Mouse (Mus musculus): ENCODE results near the gene Il23a.
"Not testable (repeated sequence)": the region's sequence is repeated elsewhere in the genome, so short reads cannot be mapped to it uniquely, and the experiment has no call there.

Gene Il23a

GRCm38 (mm10) chr10:128303126-128304021, 4.8 kb upstream of the Il23a start, which contains the start of gene Pan2:
Gene Pan2, plus strand, starts transcription at chr10:128303335.
- peak; percentile 99 for DNase-seq

DNA sequence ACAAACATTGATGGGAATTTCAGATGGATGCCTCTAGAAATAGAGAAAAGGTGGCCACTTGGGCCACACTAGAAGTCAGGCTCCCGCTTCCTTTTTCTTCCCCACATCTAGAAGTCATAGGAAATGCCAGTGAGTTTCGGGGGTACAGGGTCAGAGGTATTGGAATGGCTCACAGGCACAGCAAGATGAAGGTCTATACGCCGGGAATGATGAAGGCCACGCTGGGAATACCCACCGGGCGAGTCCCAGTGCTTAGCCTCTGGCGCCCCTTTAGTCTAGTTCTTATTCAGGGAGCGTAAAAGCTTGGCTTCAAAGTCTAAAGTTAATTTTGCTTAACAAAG, 4.2 kb upstream of the Il23a start:
- no peak for DNase-seq

DNA sequence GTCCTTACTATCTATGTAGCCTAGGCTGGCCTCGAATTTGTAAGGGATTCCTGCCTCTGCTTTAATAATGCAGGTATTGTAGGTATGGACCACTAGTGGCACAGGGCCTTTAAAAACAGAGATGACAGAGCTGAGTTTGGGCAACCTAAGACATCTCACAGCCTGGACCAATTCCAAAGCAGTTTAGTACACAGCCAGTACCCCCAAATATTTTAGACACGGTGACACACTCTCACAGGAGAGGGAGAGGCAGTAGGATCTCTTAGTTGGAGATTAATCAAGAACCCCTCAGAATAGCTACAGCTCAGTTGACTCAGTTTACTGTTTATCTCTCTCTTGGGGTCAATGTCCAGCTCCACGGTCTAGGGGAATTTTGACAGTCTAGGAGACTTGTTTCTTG, 3.8 kb upstream of the Il23a start:
- DNase-seq = no peak

GRCm38 (mm10) chr10:128298243-128298642, 309 bp downstream of the Il23a start:
- DNase-seq = no peak

GRCm38 (mm10) chr10:128297622-128298021, 930 bp downstream of the Il23a start:
- DNase-seq = peak; percentile 29

GRCm38 (mm10) chr10:128297221-128297620, 1.3 kb downstream of the Il23a start:
- DNase-seq = peak; percentile 11

DNA sequence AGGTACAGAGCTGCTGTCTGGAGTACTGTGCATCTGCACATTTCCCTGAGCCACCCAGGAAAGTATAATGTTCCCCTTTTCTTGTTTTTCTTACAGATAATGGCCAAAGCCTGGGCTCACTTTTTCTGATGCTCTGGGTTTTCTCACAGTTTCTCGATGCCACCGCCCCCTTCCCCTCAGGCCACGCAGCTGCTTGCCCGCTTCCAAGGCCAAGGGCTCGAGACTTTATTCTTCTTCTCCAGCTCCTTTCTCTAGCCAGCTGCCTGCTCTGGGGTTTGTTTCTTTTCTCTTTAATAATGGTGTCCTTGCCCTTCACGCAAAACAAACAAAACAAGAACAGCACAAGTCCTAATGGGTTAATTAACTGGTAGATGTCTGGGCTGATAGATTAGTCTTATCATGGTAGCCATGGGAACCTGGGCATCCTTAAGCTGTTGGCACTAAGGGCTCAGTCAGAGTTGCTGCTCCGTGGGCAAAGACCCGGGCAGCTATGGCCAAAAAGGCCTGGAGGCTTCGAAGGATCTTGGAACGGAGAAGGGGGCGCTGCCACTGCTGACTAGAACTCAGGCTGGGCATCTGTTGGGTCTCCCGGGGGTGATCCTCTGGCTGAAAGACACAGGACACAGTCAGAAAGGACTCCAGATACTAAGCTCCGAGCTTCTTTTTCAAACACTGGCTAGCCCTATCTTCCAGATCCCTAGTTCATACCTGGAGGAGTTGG, 2.0 kb downstream of the Il23a start:
- DNase-seq = no peak

GRCm38 (mm10) chr10:128290594-128290993, 8.0 kb downstream of the Il23a start:
- not testable (repeated sequence) for DNase-seq

GRCm38 (mm10) chr10:128283604-128284579, 14.7 kb downstream of the Il23a start:
- peak; percentile 73 for DNase-seq

- DNase-seq = no peak
These were observed 15.6 kb downstream of the Il23a start for GRCm38 (mm10) chr10:128282886-128283450.

- no peak for DNase-seq
These were observed 16.9 kb downstream of the Il23a start for GRCm38 (mm10) chr10:128281682-128282081.

- no peak for DNase-seq
These were observed 17.6 kb downstream of the Il23a start for GRCm38 (mm10) chr10:128280943-128281342.

DNA sequence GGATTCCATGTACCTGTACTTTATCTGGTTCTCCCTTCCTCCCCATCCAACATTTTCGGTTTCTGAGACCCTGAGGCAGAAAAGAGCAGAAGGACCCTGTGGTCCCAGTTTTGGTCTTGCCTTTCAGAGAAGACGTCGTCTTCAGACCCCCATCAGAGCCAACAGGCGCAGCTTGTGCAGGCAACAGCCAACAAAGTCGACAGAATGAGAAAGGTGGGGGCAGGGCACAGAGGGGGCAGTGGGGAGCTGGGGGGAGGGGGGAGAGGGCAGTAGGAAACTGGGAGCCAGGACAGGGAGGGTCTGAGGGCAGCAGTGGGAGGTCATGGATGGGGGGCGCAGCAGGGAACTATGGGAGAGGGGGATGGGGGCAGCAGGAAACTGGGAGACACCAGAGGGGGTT, 20.4 kb downstream of the Il23a start:
- DNase-seq = no peak

DNA sequence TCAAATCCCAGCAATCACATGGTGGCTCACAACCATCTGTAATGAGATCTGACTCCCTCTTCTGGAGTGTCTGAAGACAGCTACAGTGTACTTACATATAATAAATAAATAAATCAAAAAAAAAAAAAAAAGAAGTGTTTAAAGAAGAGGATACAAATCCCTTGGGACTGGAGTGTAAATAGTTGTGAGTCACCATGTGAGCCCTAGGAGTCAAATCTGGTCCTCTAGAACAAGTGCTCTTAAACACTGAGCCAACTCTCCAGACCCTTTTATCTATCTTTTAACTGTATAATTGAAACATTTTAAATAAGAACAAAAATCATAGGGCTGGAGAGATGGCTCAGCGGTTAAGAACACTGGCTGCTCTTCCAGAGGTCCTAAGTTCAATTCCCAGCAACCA, 23.2 kb downstream of the Il23a start:
- DNase-seq = not testable (repeated sequence)

- not testable (repeated sequence) for DNase-seq
These were observed 25.6 kb downstream of the Il23a start for GRCm38 (mm10) chr10:128272819-128273439.

GRCm38 (mm10) chr10:128271883-128272282, 26.7 kb downstream of the Il23a start:
- no peak for DNase-seq

GRCm38 (mm10) chr10:128270866-128271265, 27.7 kb downstream of the Il23a start:
- DNase-seq = no peak

DNA sequence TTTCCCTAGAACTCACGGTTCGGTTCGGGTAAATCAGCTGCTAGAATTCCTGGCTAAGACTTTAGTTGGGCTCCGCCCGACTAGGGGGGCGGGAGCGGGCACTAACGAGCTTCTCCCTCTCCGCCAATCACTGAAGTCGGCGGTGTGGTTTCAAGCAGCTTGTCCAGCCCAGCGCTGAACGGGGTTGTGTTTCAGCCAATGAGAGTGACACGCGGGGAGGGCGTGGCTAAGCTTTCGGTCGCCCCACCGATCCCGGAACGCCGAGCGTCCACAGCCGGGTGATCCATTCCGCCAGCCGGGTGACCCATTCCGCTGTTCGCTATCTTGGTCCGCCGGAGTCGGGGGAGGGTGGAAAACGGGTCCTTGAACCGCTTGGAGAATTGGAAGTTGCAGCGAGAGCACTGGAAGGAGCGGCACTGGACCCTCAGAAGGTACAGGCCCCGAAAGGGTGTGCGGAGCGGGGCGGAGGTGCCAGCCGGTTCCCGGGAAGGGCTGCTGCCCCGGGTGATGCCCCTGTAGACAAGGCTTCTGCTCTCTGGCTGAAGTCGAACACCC, 28.2 kb downstream of the Il23a start, which contains the start of gene Stat2:
TSS of gene Stat2 (plus strand) at position 273 of the 555 bp plus-strand sequence.
- peak; percentile 97 for DNase-seq

DNA sequence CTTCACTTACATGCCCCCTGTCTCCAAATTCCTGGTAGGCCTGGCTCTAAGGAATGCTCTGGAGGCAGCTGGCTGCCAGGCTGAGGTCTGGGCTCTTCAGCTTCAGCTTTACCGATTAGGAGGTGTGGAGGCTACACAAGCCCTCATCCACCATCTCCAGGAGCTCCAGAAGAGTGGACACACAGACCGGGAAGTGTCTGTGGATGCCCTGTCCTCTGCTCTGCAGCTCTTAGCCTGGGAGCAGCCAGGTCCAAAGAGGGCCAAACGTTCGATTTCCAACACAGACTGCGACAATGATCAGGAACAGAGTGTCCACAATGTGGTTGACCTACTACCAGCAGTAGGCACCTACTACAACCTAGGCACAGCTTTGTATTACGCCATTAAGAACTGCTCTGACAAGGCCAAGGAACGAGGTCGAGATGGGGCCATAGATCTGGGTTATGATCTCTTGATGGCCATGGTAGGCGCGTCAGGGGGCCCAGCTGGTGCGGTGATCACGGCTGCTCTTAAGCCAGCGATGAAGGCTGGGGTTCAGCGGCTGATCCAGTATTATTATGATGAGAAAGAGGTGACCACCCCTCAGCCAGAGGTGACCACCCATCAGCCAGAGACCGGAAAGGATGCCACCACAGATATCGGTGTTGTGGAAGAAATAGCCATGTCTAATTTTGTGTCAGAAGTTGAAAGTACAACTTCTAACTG, 29.2 kb downstream of the Il23a start:
- no peak for DNase-seq

DNA sequence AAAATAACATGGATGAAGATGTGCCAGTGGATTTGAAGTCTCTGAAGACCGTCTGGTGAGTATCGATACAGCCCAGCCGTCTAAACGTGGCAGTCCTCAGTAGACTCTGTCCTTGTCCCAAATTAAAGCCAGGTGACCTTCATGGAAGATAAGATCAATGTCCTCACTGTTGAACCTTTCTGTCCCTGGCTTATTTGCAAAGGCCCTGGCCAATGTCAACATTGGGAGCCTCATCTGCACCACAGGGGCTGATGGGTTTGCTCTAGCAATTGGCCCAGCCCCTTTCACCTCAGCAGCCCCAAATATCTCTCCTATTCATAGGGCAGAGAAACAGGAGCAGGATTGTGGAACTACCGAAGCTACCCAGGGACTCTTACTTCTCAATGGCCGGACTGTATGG, 30.2 kb downstream of the Il23a start, which contains the start of gene Apof:
TSS of gene Apof (plus strand) at position 301 of the 400 bp plus-strand sequence.
- DNase-seq = no peak

Data from lung, postnatal 14 days (tissue).